Mouse (Mus musculus) lung, adult 2 months (tissue): Measurements from ENCODE around the gene Nup155. TPM values are rescaled to one million over a fixed set of nuclear protein-coding genes. Genes with fewer than 3 reads are reported as not detected.
"Not testable (repeated sequence)": the region's sequence is repeated elsewhere in the genome, so short reads cannot be mapped to it uniquely, and the experiment has no call there.

Experiments used
- DNase-seq: peaks from one replicate; pipeline ENCODE4 v3.0.0; 2022
- H3K4me1 ChIP-seq: fragments of 200-500 bp; 2 replicates; pipeline ENCODE4 v1.6.1; 2011; ENCODE audit warnings: low read length; ENCODE audit not compliant: control insufficient read depth, insufficient read depth
- H3K4me3 ChIP-seq: fragments of 200-500 bp; replicated peaks from 2 replicates; pipeline ENCODE3; 2011; ENCODE audit warnings: low read depth, mild to moderate bottlenecking, control low read depth, low read length; ENCODE audit errors: extremely low read depth
- CTCF ChIP-seq: fragments of 200-500 bp; IDR thresholded peaks from 2 replicates; pipeline ENCODE4 v1.5.1; 2011; ENCODE audit warnings: mild to moderate bottlenecking, low read length, control low read depth; ENCODE audit not compliant: insufficient read depth
- POLR2A ChIP-seq: fragments of 200-500 bp; IDR thresholded peaks from 2 replicates; pipeline ENCODE4 v1.6.1; 2011; ENCODE audit warnings: low read depth, mild to moderate bottlenecking, control low read depth, low read length, borderline replicate concordance; ENCODE audit errors: extremely low read depth
- WGBS: fragments of 180-500 bp; shearing (Covaris S2); methylation state at CpG from one replicate; pipeline ENCODE4 v1.1.7; 2018; 5-methylcytosine and 5-hydroxymethylcytosine counted together
- polyA plus RNA-seq: library from polyadenylated mRNA; depleted of rRNA; stranded (reverse); fragments of >200 nt; gene quantifications from 2 replicates; pipeline ENCODE4 v1.2.3, GENCODE M21; 2012; rRNA removed

Gene Nup155
- polyA plus RNA-seq, result 4.7 and 7.6 TPM in 2 replicates

DNA sequence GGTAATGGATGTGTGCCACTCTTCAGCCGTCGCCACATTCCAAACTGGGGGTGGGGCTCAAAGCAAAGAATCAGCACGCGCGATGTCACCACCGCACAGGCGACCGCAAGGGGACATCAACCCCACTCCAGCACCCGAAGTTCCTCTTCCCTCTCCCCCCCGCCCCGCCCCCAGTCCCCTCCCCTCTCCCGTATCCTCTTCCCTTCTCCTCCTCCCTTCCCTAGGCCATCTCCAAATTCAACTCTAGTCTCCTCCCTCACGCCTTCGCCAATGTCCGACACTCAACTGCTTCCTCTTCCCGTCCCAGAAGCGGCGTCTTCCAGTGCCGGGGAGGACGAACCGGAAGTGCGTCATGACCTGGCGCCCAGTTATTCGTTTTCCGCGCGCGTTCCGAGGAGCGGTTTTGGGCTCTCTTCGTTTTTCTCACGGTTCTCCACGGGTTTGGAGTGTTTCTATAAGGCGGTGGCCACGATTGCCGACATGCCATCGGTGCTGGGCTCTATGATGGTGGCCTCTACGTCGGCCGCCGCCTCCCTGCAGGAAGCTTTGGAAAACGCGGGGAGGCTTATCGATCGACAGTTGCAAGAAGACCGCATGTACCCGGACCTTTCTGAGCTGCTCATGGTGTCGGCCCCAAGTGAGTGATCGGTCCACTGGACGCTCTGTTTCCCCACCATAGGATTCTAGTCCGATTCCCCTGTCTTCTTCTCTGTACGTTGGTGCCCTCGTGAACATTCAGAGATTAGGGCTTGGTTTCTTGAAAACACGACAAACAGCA, at the start of gene Nup155:
Nup155 (plus strand) TSS at position 308 of the 778 bp plus-strand sequence.
- H3K4me1 ChIP-seq, result no peaks in the 10 kb centered on the region; the same call in 1 of the 2 replicates
- WGBS, result under 1% methylated on average over 52 of the region's 54 CpGs
- H3K4me3 ChIP-seq, result peak within 1 kb of the TSS; percentile 85
- DNase-seq, result peak; percentile 92
- TF ChIP-seq CTCF (no peak), POLR2A (peak; percentile 61; the same call in 1 of the 2 replicates)

DNA sequence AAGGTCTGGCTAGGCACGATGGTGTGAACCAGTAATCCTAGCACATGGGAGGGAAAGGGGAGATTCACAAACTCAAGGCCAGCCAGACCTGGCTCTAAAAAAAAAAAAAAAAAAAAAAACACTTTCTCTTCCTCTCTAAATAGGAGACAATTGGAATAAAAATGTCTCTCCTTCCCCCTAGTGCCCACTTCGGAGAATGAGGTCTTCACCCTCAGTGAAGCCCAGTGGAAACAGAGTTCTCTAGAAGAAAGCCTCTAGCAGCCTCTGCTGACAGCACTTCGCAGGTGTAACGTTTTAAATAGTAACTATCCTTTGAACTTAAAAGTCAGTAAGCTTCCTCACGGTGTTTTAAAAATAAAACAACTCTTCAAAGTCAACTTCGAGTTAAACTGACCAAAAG, 43.9 kb upstream of the Nup155 start:
- no peaks in the 10 kb centered on the region for H3K4me1 ChIP-seq
- H3K4me3 ChIP-seq, result no peak overlapping the region
- DNase-seq, result no peak
- WGBS, result 67% methylated on average over 6 of the region's 6 CpGs
- TF ChIP-seq CTCF (no peak), POLR2A (no peak)

DNA sequence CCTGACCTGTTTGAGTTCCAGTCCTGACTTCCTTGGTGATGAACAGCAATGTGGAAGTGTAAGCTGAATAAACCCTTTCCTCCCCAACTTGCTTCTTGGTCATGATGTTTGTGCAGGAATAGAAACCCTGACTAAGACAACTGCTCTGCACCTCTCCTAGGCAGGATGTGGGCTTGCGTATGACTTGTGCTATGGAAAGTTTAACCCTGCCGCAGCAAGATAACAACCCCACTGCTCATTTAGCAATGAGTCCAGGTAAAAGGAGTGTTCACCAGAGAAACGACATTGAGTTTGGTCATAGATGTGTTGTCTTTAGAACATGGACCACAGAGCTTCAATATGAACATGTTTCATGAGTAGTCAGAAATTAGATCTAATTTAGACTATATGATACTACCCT, 35.9 kb upstream of the Nup155 start:
- H3K4me1 ChIP-seq, H3K4me3 ChIP-seq, DNase-seq: not testable (repeated sequence)
- 95% methylated on average over 3 of the region's 3 CpGs for WGBS

DNA sequence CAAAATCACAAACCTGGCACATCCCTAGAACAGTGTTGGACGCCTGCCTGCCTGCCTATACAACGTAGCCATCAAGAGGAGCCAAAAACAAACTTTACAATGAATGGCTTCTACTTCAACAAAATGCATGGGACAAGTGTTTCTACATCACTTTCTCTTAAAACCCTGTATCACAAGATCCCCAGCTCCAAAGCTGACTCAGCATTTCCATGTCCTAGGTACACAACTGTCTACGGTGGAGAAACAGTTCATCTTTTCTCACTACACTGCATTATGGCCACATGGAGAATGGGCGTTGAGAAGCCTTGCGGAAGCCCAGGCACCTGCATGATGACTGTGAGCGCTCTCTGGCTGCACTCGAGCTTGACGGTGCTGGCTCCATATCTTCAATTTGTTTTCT, 26.9 kb upstream of the Nup155 start:
- H3K4me3 ChIP-seq, result no peak overlapping the region
- H3K4me1 ChIP-seq, result no peaks in the 10 kb centered on the region
- TF ChIP-seq POLR2A (no peak), CTCF (no peak)
- WGBS, result 93% methylated on average over 8 of the region's 8 CpGs
- DNase-seq, result no peak

DNA sequence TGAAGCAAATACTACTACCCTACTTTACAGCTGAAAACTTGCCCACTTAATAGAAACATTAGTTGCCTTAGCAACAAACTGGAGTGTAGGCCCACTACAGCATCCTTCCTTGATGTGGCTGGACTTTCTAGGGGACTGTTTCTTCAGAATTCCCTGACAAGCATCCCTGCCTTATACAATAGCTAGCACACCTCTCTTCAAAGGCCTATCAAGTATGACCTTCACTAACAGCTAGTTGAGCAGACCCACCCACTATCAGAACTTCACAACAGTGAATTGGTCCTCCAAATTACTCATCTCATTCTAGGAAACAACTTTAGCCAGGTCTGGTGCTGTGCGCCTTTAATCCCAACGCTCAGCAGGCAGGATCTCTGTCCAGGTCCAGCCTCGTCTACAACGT, 21.8 kb upstream of the Nup155 start:
- no peaks in the 10 kb centered on the region for H3K4me1 ChIP-seq
- 92% methylated on average over 4 of the region's 4 CpGs for WGBS
- DNase-seq, result no peak
- H3K4me3 ChIP-seq, result no peak overlapping the region
- TF ChIP-seq POLR2A (no peak), CTCF (no peak)

DNA sequence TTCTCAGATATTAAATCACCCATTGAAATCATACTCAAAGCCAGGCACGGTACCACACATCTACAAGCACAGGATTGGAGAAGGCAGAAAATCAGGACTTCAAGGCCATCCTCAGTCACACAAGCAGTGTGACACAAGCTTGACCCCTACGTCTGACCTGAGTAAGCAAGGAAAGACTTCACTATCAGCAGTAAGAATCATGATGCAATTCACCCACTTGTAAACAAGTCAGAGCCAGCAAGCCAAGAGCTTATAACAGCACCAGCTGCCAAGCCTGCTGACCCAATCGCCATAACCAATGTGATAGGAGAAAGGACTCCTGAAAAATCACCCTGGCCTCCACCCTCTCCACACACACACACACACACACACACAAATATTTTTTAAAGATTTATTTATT, 20.4 kb upstream of the Nup155 start:
- no peaks in the 10 kb centered on the region for H3K4me1 ChIP-seq
- TF ChIP-seq CTCF, result no peak
- no peak for TF ChIP-seq POLR2A
- no peak overlapping the region for H3K4me3 ChIP-seq
- DNase-seq, result no peak
- WGBS, result 60% methylated on average over 3 of the region's 3 CpGs

DNA sequence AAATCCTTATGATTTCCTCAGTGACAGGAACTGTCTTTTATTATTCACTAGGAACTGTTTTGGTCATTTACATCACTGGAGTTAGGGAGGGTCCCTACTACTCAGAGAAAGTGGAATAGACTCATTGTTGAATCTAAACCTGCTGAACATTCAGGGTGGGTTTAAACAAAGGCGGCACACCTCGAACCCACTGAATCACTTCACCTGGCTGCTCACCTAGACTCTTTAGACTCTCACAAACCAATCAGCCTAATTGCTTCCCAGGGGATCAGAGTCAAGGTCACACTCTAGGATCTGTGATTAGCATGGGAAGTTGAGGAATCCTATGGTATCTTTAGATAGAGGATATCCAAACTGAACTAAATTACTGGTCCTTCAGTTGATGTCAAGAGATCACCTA, 18.4 kb upstream of the Nup155 start:
- Histone ChIP-seq H3K4me3 (no peak overlapping the region), H3K4me1 (no peaks in the 10 kb centered on the region)
- no peak for DNase-seq
- TF ChIP-seq CTCF (no peak), POLR2A (no peak)
- 99% methylated on average over 2 of the region's 2 CpGs for WGBS

DNA sequence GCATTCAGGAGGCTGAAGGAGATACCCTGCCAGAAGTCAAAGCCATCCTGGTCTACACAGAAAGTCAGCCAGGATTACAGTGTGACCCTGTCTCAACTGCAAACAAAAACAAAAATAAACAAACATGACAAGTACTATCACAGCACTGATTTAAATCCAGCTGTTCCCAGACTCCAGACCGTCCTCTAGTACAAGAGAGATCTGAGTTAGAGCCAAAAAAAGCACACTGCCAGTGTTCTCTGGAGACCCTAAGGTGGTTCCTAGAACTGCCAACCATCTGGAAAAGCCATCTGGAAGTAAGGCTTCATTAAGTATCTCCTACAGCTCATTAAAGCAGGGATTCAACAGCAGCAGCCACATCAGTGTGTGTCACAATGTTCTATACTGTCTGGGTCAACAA, 16.4 kb upstream of the Nup155 start:
- 79% methylated on average over 1 of the region's 1 CpGs for WGBS
- not testable (repeated sequence) for H3K4me3 ChIP-seq, H3K4me1 ChIP-seq, DNase-seq

DNA sequence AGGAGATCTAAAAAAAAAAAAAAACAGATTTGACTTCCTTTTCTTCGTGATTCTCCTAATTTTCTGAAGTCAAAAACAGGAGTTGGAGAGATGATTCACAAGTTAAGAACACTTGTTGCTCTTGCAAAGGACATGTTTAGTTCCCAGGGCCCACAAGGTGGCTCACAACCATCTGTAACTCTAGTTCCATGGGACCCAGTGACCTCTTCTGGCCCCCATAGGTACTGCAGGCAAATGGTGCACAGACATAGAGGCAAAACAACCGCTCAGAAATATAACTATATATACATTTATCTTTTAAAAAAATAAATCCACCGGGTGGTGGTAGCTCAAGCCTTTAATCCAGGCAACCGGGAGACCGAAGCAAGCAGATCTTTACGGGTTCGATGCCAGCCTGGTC, 11.2 kb upstream of the Nup155 start:
- WGBS, result 24% methylated on average over 7 of the region's 7 CpGs
- peak; percentile 20 for DNase-seq
- Histone ChIP-seq H3K4me1 (peaks cover 3% of the 10 kb centered on the region; the same call in 1 of the 2 replicates), H3K4me3 (no peak overlapping the region)
- TF ChIP-seq POLR2A (no peak), CTCF (peak; percentile 48; the same call in 1 of the 2 replicates)

DNA sequence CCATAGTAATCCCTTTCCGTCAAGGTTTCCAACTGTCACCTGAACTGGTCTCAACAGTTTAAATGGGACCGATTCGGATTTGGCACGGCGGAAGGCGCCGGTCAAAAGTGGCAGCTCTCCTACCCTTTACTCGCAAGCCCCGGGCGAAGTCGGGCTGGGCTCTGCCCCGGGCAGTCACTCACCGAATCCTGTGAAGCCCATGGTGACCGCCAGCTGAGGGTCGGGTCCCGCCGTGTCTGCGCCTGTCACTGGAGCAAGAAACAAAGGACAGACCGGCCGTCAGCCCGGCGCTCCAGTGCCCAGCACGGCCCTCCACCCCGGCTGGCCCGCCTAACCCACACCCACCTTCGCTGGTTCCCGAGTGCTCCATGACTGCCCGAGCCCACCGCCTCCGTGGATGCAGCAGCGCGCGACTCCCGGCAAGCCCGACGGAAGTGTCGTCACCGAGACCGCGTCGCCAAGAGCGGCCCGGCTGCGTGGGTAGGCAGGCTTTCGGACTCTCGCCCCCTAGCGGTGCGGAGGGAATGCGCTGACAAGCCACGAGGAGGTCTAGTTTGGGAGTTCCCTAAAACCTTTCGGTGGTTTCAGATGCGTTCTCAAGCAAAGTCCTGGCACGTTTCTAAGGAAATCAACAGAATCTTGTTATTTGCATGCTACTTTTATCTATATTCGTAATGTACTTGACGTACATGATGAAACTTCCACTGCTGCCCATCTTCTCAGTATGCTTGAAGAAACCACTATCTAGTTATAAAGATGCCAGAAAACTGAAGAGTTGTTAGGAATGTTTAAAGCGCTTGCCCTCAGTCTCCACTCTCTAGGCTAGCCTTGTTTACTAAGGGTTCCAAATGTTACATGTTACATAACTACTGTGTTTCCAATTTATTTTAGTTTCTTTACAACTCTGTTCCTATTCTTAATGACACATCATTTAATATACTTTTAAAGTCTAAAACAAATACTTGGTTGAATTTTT, 10.0 kb upstream of the Nup155 start, which contains the start of gene Wdr70:
Wdr70 (minus strand) TSS at position 436 of the 976 bp plus-strand sequence.
- peak; percentile 98 for DNase-seq
- H3K4me3 ChIP-seq, result peak within 1 kb of the TSS; percentile 86
- WGBS, result 2% methylated on average over 56 of the region's 56 CpGs
- H3K4me1 ChIP-seq, result peaks cover 3% of the 10 kb centered on the region; the same call in 1 of the 2 replicates
- TF ChIP-seq CTCF (peak; percentile 88), POLR2A (peak; percentile 77)

DNA sequence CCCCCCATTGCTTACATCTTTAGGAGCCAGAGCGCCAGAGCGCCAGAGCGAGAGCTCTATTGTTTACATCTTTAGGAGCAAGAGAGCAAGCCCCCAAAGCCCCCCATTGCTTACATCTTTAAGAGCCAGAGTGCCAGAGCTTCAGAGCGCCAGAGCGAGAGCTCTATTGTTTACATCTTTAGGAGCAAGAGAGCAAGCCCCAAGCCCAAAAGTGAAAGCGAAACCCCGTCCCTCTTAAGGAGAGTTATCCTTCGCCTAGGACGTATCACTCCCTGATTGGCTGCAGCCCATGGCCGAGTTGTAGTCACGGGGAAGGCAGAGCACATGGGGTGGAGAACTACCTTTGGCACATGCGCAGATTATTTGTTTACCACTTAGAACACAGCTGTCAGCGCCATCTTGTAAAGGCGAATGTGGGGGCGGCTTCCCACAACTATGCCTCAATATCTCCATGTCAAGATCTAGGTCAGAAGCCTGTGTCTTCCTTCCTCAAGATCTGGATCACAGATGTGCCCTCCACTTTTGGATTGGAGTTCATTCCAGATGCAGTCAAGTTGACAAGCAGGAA, 7.0 kb upstream of the Nup155 start:
- not testable (repeated sequence) for H3K4me3 ChIP-seq, H3K4me1 ChIP-seq, DNase-seq
- 85% methylated on average over 15 of the region's 15 CpGs for WGBS
